Mouse (Mus musculus): ENCODE results near the gene Atxn7l1.

- no peak for TF ChIP-seq CTCF (conservative IDR thresholded peaks at IDR 0.05; ENCODE audit: insufficient read depth, insufficient read length, low read depth, low read length)
- no peak for TF ChIP-seq POLR2A (IDR thresholded peaks at IDR 0.05; ENCODE audit: low read depth, low read length)
These were observed 35.7 kb downstream of the Atxn7l1 start for GRCm38 (mm10) chr12:33183138-33183627.

Data from kidney, adult 2 months (tissue).